Mouse (Mus musculus): Measurements from ENCODE around the gene Plekhs1. TPM values are rescaled to one million over a fixed set of nuclear protein-coding genes. Genes with fewer than 3 reads are reported as not detected.

The Plekhs1 gene
- polyA plus RNA-seq, 1 experiment from 2014 or later: not detected

GRCm38 (mm10) chr19:56436380-56436779 is 25.1 kb upstream of the Plekhs1 start:
- Histone ChIP-seq H3K4me2 (no peak overlapping the region), H3K9ac (no peak overlapping the region), H3K4me1 (replicated peaks) (peaks cover 26% of the 10 kb centered on the region), H3K27me3 (no peaks in the 10 kb centered on the region), H3K27ac (no peak overlapping the region), H3K36me3 (peaks cover 52% of the 10 kb centered on the region), H3K9me3 (replicated peaks) (no peaks in the 10 kb centered on the region), H3K4me3 (replicated peaks) (no peak overlapping the region)
- 87% methylated on average over 13 of the region's 13 CpGs for whole genome bisulfite sequencing (ENCODE audit: insufficient replicate concordance)
- no peak for DNase-seq
- no peak for ATAC-seq (ENCODE audit: low read depth)

GRCm38 (mm10) chr19:56438357-56439071 is 22.9 kb upstream of the Plekhs1 start:
- H3K4me3 ChIP-seq (replicated peaks): no peak overlapping the region
- H3K4me2 ChIP-seq: peak overlapping the region; percentile 11; the same call in 1 of the 2 replicates
- no peak for ATAC-seq (ENCODE audit: low read depth)
- no peak overlapping the region for H3K9ac ChIP-seq
- H3K9me3 ChIP-seq (replicated peaks): no peaks in the 10 kb centered on the region
- DNase-seq: no peak
- H3K27ac ChIP-seq: peak overlapping the region; percentile 80
- 65% methylated on average over 7 of the region's 7 CpGs for WGBS (ENCODE audit: insufficient replicate concordance)
- H3K36me3 ChIP-seq: peaks cover 48% of the 10 kb centered on the region
- H3K4me1 ChIP-seq (replicated peaks): peaks cover 26% of the 10 kb centered on the region
- H3K27me3 ChIP-seq: no peaks in the 10 kb centered on the region

GRCm38 (mm10) chr19:56439072-56439434 is 22.4 kb upstream of the Plekhs1 start:
- 10% methylated on average over 6 of the region's 6 CpGs for WGBS (ENCODE audit: insufficient replicate concordance)
- Histone ChIP-seq H3K9ac (no peak overlapping the region; the same call in 1 of the 2 replicates), H3K4me1 (replicated peaks) (peaks cover 26% of the 10 kb centered on the region), H3K4me3 (replicated peaks) (no peak overlapping the region), H3K27ac (peak overlapping the region; percentile 80), H3K27me3 (no peaks in the 10 kb centered on the region), H3K36me3 (peaks cover 42% of the 10 kb centered on the region), H3K9me3 (replicated peaks) (no peaks in the 10 kb centered on the region), H3K4me2 (peak overlapping the region; percentile 11)
- ATAC-seq (ENCODE audit: low read depth): peak; percentile 96
- peak; percentile 75 for DNase-seq

GRCm38 (mm10) chr19:56443445-56443844 is 18.0 kb upstream of the Plekhs1 start:
- WGBS (ENCODE audit: insufficient replicate concordance): 73% methylated on average over 14 of the region's 14 CpGs
- peaks cover 8% of the 10 kb centered on the region; the same call in 1 of the 2 replicates for H3K36me3 ChIP-seq
- H3K27me3 ChIP-seq: no peaks in the 10 kb centered on the region
- no peak overlapping the region for H3K9ac ChIP-seq
- peaks cover 21% of the 10 kb centered on the region for H3K4me1 ChIP-seq (replicated peaks)
- no peak overlapping the region for H3K27ac ChIP-seq
- no peaks in the 10 kb centered on the region for H3K9me3 ChIP-seq (replicated peaks)
- no peak overlapping the region for H3K4me3 ChIP-seq (replicated peaks)
- no peak for DNase-seq
- no peak for ATAC-seq (ENCODE audit: low read depth)
- H3K4me2 ChIP-seq: no peak overlapping the region

GRCm38 (mm10) chr19:56448784-56449183 is 12.7 kb upstream of the Plekhs1 start:
- DNase-seq (no peak), ATAC-seq (ENCODE audit: low read depth) (no peak)
- H3K4me1 ChIP-seq (replicated peaks): no peaks in the 10 kb centered on the region
- no peak overlapping the region for H3K27ac ChIP-seq
- H3K36me3 ChIP-seq: no peaks in the 10 kb centered on the region
- no peak overlapping the region for H3K4me2 ChIP-seq
- 0 out of 2 replicates have a peak, but pooled peaks cover 5% of the 10 kb centered on the region for H3K27me3 ChIP-seq
- no peak overlapping the region for H3K9ac ChIP-seq
- H3K9me3 ChIP-seq (replicated peaks): no peaks in the 10 kb centered on the region
- H3K4me3 ChIP-seq (replicated peaks): no peak overlapping the region
- WGBS (ENCODE audit: insufficient replicate concordance): 87% methylated on average over 4 of the region's 4 CpGs

- Histone ChIP-seq H3K27me3 (0 out of 2 replicates have a peak, but pooled peaks cover 7% of the 10 kb centered on the region), H3K4me3 (replicated peaks) (no peak overlapping the region), H3K27ac (no peak overlapping the region), H3K9me3 (replicated peaks) (no peaks in the 10 kb centered on the region), H3K4me2 (no peak overlapping the region), H3K9ac (no peak overlapping the region), H3K36me3 (no peaks in the 10 kb centered on the region), H3K4me1 (replicated peaks) (no peaks in the 10 kb centered on the region)
- no peak for DNase-seq
- 72% methylated on average over 8 of the region's 8 CpGs for WGBS (ENCODE audit: insufficient replicate concordance)
- no peak for ATAC-seq (ENCODE audit: low read depth)
Observed at GRCm38 (mm10) chr19:56449537-56449936, 11.9 kb upstream of the Plekhs1 start.

GRCm38 (mm10) chr19:56450892-56451291 is 10.5 kb upstream of the Plekhs1 start:
- Histone ChIP-seq H3K4me1 (replicated peaks) (no peaks in the 10 kb centered on the region), H3K4me2 (no peak overlapping the region), H3K9me3 (replicated peaks) (no peaks in the 10 kb centered on the region), H3K36me3 (no peaks in the 10 kb centered on the region), H3K27me3 (0 out of 2 replicates have a peak, but pooled peaks cover 14% of the 10 kb centered on the region), H3K27ac (no peak overlapping the region), H3K4me3 (replicated peaks) (no peak overlapping the region), H3K9ac (no peak overlapping the region)
- 58% methylated on average over 5 of the region's 5 CpGs for whole genome bisulfite sequencing (ENCODE audit: insufficient replicate concordance)
- ATAC-seq (ENCODE audit: low read depth) (no peak), DNase-seq (no peak)

GRCm38 (mm10) chr19:56451867-56452266 is 9.6 kb upstream of the Plekhs1 start:
- Histone ChIP-seq H3K27me3 (0 out of 2 replicates have a peak, but pooled peaks cover 19% of the 10 kb centered on the region), H3K9me3 (replicated peaks) (no peaks in the 10 kb centered on the region), H3K4me3 (replicated peaks) (no peak overlapping the region), H3K36me3 (no peaks in the 10 kb centered on the region), H3K27ac (no peak overlapping the region), H3K4me2 (no peak overlapping the region), H3K9ac (no peak overlapping the region), H3K4me1 (replicated peaks) (no peaks in the 10 kb centered on the region)
- no peak for DNase-seq
- ATAC-seq (ENCODE audit: low read depth): no peak
- WGBS (ENCODE audit: insufficient replicate concordance): 66% methylated on average over 4 of the region's 4 CpGs

GRCm38 (mm10) chr19:56452421-56452820 is 9.0 kb upstream of the Plekhs1 start:
- 79% methylated on average over 2 of the region's 2 CpGs for WGBS (ENCODE audit: insufficient replicate concordance)
- H3K4me2 ChIP-seq: no peak overlapping the region
- DNase-seq (no peak), ATAC-seq (ENCODE audit: low read depth) (no peak)
- H3K9ac ChIP-seq: no peak overlapping the region
- H3K9me3 ChIP-seq (replicated peaks): no peaks in the 10 kb centered on the region
- H3K4me3 ChIP-seq (replicated peaks): no peak overlapping the region
- H3K36me3 ChIP-seq: no peaks in the 10 kb centered on the region
- H3K27ac ChIP-seq: no peak overlapping the region
- H3K4me1 ChIP-seq (replicated peaks): no peaks in the 10 kb centered on the region
- 0 out of 2 replicates have a peak, but pooled peaks cover 19% of the 10 kb centered on the region for H3K27me3 ChIP-seq

- WGBS (ENCODE audit: insufficient replicate concordance): 38% methylated on average over 4 of the region's 4 CpGs
- no peak overlapping the region for H3K4me3 ChIP-seq (replicated peaks)
- no peaks in the 10 kb centered on the region for H3K4me1 ChIP-seq (replicated peaks)
- ATAC-seq (ENCODE audit: low read depth) (no peak), DNase-seq (no peak)
- H3K27me3 ChIP-seq: 0 out of 2 replicates have a peak, but pooled peaks cover 19% of the 10 kb centered on the region
- H3K36me3 ChIP-seq: no peaks in the 10 kb centered on the region
- no peak overlapping the region for H3K9ac ChIP-seq
- H3K4me2 ChIP-seq: no peak overlapping the region
- H3K27ac ChIP-seq: no peak overlapping the region
- H3K9me3 ChIP-seq (replicated peaks): no peaks in the 10 kb centered on the region
Observed at GRCm38 (mm10) chr19:56454862-56455261, 6.6 kb upstream of the Plekhs1 start.

GRCm38 (mm10) chr19:56455369-56455768 is 6.1 kb upstream of the Plekhs1 start:
- ATAC-seq (ENCODE audit: low read depth) (no peak), DNase-seq (no peak)
- no peak overlapping the region for H3K27ac ChIP-seq
- H3K4me2 ChIP-seq: no peak overlapping the region
- 16% methylated on average over 2 of the region's 2 CpGs for WGBS (ENCODE audit: insufficient replicate concordance)
- no peaks in the 10 kb centered on the region for H3K9me3 ChIP-seq (replicated peaks)
- no peaks in the 10 kb centered on the region for H3K4me1 ChIP-seq (replicated peaks)
- no peak overlapping the region for H3K9ac ChIP-seq
- no peaks in the 10 kb centered on the region for H3K36me3 ChIP-seq
- H3K4me3 ChIP-seq (replicated peaks): no peak overlapping the region
- 0 out of 2 replicates have a peak, but pooled peaks cover 19% of the 10 kb centered on the region for H3K27me3 ChIP-seq

GRCm38 (mm10) chr19:56457569-56457968 is 3.9 kb upstream of the Plekhs1 start:
- no peak overlapping the region for H3K4me2 ChIP-seq
- no peaks in the 10 kb centered on the region for H3K36me3 ChIP-seq
- 0 out of 2 replicates have a peak, but pooled peaks cover 16% of the 10 kb centered on the region for H3K27me3 ChIP-seq
- H3K9me3 ChIP-seq (replicated peaks): no peaks in the 10 kb centered on the region
- 62% methylated on average over 4 of the region's 4 CpGs for WGBS (ENCODE audit: insufficient replicate concordance)
- no peak overlapping the region for H3K9ac ChIP-seq
- H3K4me1 ChIP-seq (replicated peaks): no peaks in the 10 kb centered on the region
- H3K4me3 ChIP-seq (replicated peaks): no peak overlapping the region
- no peak for DNase-seq
- no peak overlapping the region for H3K27ac ChIP-seq
- ATAC-seq (ENCODE audit: low read depth): no peak

Data from liver, embryonic 13.5 days (tissue).